Mouse (Mus musculus) limb, embryonic 13.5 days (tissue): ENCODE measurements around the gene Ctdsp2. TPM values are rescaled to one million over a fixed set of nuclear protein-coding genes. Genes with fewer than 3 reads are reported as not detected.
A peak's percentile ranks its signal among the peaks of the same experiment; 100 is the strongest.

Source experiments
- ATAC-seq: fragments of 200-750 bp; cut with Nextera tagmentation; 2 replicates; pipeline ENCODE4 v1.8.0; 2017; ENCODE audit warnings: low read depth, moderate number of reproducible peaks, moderate TSS enrichment; ENCODE audit not compliant: low FRiP score
- H3K27ac ChIP-seq: fragments of 300-500 bp; sonication (generic); 2 replicates; pipeline ENCODE4 v1.5.1; 2015; ENCODE audit warnings: inconsistent platforms, mild to moderate bottlenecking, moderate library complexity
- H3K27me3 ChIP-seq: fragments of 300-500 bp; sonication (generic); 2 replicates; pipeline ENCODE4 v1.6.1; 2015; ENCODE audit warnings: mild to moderate bottlenecking, inconsistent platforms
- H3K36me3 ChIP-seq: fragments of 300-500 bp; sonication (generic); 2 replicates; pipeline ENCODE4 v1.6.1; 2015; ENCODE audit warnings: inconsistent platforms, mild to moderate bottlenecking, moderate library complexity
- H3K4me1 ChIP-seq: fragments of 300-500 bp; sonication (generic); 2 replicates; pipeline ENCODE4 v1.6.1; 2015; ENCODE audit warnings: inconsistent platforms
- H3K4me2 ChIP-seq: fragments of 300-500 bp; sonication (generic); replicated peaks from 2 replicates; pipeline ENCODE4 v1.6.1; 2015; ENCODE audit warnings: inconsistent platforms, mild to moderate bottlenecking, moderate library complexity
- H3K4me3 ChIP-seq: fragments of 300-500 bp; sonication (generic); 2 replicates; pipeline ENCODE4 v1.5.1; 2015; ENCODE audit warnings: moderate library complexity, mild to moderate bottlenecking, inconsistent platforms
- H3K9ac ChIP-seq: fragments of 300-500 bp; sonication (generic); 2 replicates; pipeline ENCODE4 v1.6.1; 2015; ENCODE audit warnings: mild to moderate bottlenecking, inconsistent platforms
- H3K9me3 ChIP-seq: fragments of 300-500 bp; sonication (generic); 2 replicates; pipeline ENCODE4 v1.6.1; 2016; ENCODE audit warnings: inconsistent platforms
- WGBS: fragments of 180-500 bp; shearing (Covaris S2); methylation state at CpG from one replicate; pipeline ENCODE4 v1.1.7; 2015; 5-methylcytosine and 5-hydroxymethylcytosine counted together
- polyA plus RNA-seq: library from polyadenylated mRNA; unstranded; fragments of >200 nt; fragmentation: Nextera tagmentation; extraction: Ambion mirVana; gene quantifications from 2 replicates; pipeline ENCODE4 v1.2.1, GENCODE M21; 2015

Gene Ctdsp2
- polyA plus RNA-seq, 1 experiment from 2014 or later, result 78.9 TPM

GRCm38 (mm10) chr10:126984189-126985004 lies 5.9 kb downstream of the Ctdsp2 start:
- peaks cover 89% of the 10 kb centered on the region for H3K4me1 ChIP-seq
- ATAC-seq, result no peak
- H3K27ac ChIP-seq, result peak overlapping the region; percentile 67
- H3K4me3 ChIP-seq, result peak overlapping the region; percentile 10
- peak overlapping the region; percentile 99 for H3K9ac ChIP-seq
- no peaks in the 10 kb centered on the region for H3K9me3 ChIP-seq
- WGBS, result 37% methylated on average over 5 of the region's 5 CpGs
- H3K36me3 ChIP-seq, result peaks cover 24% of the 10 kb centered on the region
- H3K27me3 ChIP-seq, result no peaks in the 10 kb centered on the region
- H3K4me2 ChIP-seq, result peak overlapping the region; percentile 99

DNA sequence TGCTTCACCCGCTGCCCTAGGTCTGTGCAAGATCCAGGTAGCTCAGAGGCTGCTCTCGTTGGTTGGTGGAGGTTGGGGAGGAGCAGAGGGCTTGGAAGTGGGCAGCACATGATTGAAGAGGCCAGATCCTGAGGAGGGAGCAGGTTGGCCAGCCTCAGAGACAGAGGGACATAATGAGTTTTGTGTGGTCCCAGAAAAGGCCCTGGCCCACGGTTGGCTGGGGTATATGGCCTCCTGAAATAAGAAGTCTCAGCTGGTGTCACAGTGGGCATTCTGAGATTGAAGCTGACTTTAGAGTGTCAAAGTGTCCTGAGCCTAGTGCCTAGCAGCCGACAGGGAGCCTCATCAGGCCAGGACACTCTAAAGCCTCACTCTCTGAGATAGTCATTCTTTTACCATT lies 6.6 kb downstream of the Ctdsp2 start:
- peak overlapping the region; percentile 99 for H3K4me2 ChIP-seq
- peak overlapping the region; percentile 67; the same call in 1 of the 2 replicates for H3K27ac ChIP-seq
- peak overlapping the region; percentile 10; the same call in 1 of the 2 replicates for H3K4me3 ChIP-seq

GRCm38 (mm10) chr10:126985579-126985978 lies 7.1 kb downstream of the Ctdsp2 start:
- peak overlapping the region; percentile 90; the same call in 1 of the 2 replicates for H3K27ac ChIP-seq
- peak overlapping the region; percentile 99 for H3K4me2 ChIP-seq
- no peak for ATAC-seq
- no peaks in the 10 kb centered on the region for H3K9me3 ChIP-seq
- H3K4me1 ChIP-seq, result peaks cover 99% of the 10 kb centered on the region
- H3K36me3 ChIP-seq, result peaks cover 24% of the 10 kb centered on the region
- 95% methylated on average over 9 of the region's 9 CpGs for WGBS
- no peaks in the 10 kb centered on the region for H3K27me3 ChIP-seq
- H3K4me3 ChIP-seq, result no peak overlapping the region
- H3K9ac ChIP-seq, result 0 out of 2 replicates have a peak overlapping the region, but pooled peaks have one; percentile 58

More for the DNA sequence above, 6.6 kb downstream of the Ctdsp2 start:
- H3K4me1 ChIP-seq, result peaks cover 95% of the 10 kb centered on the region
- ATAC-seq, result no peak
- H3K36me3 ChIP-seq, result peaks cover 24% of the 10 kb centered on the region
- H3K9ac ChIP-seq, result peak overlapping the region; percentile 99; the same call in 1 of the 2 replicates
- 70% methylated on average over 4 of the region's 4 CpGs for WGBS
- no peaks in the 10 kb centered on the region for H3K9me3 ChIP-seq
- H3K27me3 ChIP-seq, result no peaks in the 10 kb centered on the region

GRCm38 (mm10) chr10:126986541-126986961 lies 8.0 kb downstream of the Ctdsp2 start:
- Histone ChIP-seq H3K4me2 (peak overlapping the region; percentile 50), H3K4me1 (peaks cover 99% of the 10 kb centered on the region), H3K9ac (peak overlapping the region; percentile 58), H3K4me3 (peak overlapping the region; percentile 12), H3K27ac (peak overlapping the region; percentile 90), H3K36me3 (peaks cover 31% of the 10 kb centered on the region), H3K9me3 (no peaks in the 10 kb centered on the region), H3K27me3 (no peaks in the 10 kb centered on the region)
- ATAC-seq, result peak; percentile 64
- 42% methylated on average over 4 of the region's 4 CpGs for WGBS

DNA sequence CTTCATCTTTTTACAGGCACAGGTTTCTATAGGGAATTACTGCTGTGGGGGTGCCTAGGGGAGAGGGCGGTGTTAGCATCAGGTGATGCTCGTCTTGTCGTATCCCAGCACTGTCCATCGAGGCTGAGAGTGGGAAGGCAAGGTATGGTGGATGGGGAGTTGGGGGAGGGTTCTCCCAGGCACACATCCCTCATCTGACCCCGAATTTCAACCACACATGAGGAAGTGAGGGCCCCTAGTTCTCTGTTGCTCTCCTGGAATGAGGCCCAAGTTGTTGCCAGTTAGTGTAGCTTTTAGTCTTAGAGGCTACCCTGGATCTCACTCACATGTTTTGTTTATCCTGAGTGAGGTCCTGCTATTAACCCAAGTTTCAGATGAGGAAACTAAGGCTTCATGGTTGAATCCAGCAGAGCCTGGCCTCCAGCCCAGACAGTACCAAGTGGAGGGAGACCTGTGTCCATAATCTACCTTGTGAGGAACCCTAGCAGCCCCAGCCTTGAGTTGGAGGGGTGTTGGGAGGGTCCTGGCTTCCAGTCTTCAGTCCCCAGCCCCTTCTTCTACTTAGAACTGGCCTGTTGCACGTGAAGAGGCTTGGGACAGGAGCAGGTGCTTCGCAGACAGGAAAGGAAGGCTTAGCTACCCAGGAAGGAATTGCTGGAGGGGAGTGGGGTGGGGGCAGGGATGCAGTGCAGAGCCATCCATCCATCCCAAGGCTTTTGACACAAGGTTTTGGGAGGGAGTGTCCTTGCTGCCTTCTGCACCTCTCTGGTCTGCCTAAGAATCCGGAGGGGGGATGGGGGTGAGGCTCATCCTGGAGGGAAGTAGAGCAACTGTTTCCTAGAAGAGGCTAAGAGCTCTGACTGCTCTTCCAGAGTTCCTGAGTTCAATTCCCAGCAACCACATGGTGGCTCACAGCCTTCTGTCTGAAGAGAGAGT lies 8.9 kb downstream of the Ctdsp2 start:
- Histone ChIP-seq H3K27me3 (no peaks in the 10 kb centered on the region), H3K9ac (peak overlapping the region; percentile 58), H3K4me1 (peaks cover 91% of the 10 kb centered on the region), H3K4me3 (no peak overlapping the region), H3K4me2 (peak overlapping the region; percentile 50), H3K27ac (peak overlapping the region; percentile 90), H3K36me3 (peaks cover 38% of the 10 kb centered on the region), H3K9me3 (no peaks in the 10 kb centered on the region)
- 48% methylated on average over 8 of the region's 8 CpGs for WGBS
- ATAC-seq, result no peak

GRCm38 (mm10) chr10:126988513-126989165 lies 10.1 kb downstream of the Ctdsp2 start:
- Histone ChIP-seq H3K9me3 (no peaks in the 10 kb centered on the region), H3K27ac (peak overlapping the region; percentile 22; the same call in 1 of the 2 replicates), H3K4me1 (peaks cover 79% of the 10 kb centered on the region), H3K36me3 (peaks cover 44% of the 10 kb centered on the region), H3K4me2 (no peak overlapping the region), H3K27me3 (no peaks in the 10 kb centered on the region), H3K4me3 (no peak overlapping the region), H3K9ac (peak overlapping the region; percentile 19; the same call in 1 of the 2 replicates)
- ATAC-seq, result no peak
- 53% methylated on average over 5 of the region's 5 CpGs for WGBS

DNA sequence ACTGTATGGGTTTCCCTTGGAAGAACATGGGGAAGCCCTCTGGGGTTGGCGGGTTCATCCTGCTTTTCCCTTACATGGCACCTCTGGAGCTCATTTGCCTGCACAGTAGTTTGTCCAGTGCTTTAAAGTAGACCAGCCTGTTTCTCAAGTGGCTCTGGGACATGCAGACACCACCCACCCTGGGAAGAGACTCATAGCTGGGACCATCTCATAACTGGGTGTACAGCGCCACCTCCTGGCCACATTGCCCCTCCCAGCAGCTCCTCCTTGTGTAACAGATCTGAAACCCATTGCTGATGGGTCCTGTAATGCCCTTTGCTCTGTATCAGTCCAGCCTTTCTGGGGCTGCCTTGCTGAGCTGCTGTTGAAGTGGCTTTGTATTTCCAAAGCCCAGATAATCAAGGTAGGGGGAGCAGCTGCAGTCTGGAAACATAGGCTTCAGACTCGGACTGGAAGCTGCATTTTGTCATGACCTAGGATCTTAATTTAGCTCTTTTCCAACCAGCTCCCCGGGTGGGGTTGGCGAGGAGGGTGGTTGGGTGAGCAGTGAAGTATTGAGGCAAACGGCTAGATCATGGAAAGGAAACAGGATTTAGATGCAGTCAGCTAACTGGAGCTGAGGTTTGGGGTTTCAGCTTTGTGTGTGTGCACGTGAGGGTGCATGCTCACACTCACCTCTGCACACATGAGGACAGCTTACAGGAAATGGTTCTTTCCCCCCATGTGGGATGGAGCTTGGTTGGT lies 12.0 kb downstream of the Ctdsp2 start:
- 58% methylated on average over 7 of the region's 7 CpGs for WGBS
- no peak overlapping the region for H3K4me2 ChIP-seq
- H3K9ac ChIP-seq, result peak overlapping the region; percentile 43; the same call in 1 of the 2 replicates
- peaks cover 60% of the 10 kb centered on the region for H3K4me1 ChIP-seq
- H3K27me3 ChIP-seq, result no peaks in the 10 kb centered on the region
- no peaks in the 10 kb centered on the region for H3K9me3 ChIP-seq
- no peak overlapping the region for H3K4me3 ChIP-seq
- peak; percentile 71 for ATAC-seq
- H3K27ac ChIP-seq, result peak overlapping the region; percentile 61; the same call in 1 of the 2 replicates
- peaks cover 54% of the 10 kb centered on the region for H3K36me3 ChIP-seq

DNA sequence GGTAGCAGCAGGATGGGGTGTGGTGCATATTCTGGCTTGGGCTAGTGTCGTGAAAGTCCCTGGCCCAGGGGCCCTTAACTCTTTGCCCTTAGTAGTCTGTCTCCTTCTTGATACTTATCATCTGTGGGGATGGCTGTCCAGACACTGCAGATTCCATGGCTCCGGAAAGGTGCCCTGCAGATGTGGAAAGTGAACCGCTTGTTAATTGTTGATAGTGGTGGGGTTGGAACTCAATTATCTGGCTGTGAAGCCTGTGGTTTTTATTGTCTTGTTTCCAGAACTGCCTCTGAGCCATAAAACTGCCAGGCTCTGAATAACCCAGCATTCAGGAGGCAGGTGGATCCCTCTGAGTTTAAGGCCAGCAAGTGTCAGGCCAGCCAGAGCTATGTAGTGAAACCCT lies 13.2 kb downstream of the Ctdsp2 start:
- Histone ChIP-seq H3K9me3 (no peaks in the 10 kb centered on the region), H3K27me3 (no peaks in the 10 kb centered on the region), H3K36me3 (peaks cover 62% of the 10 kb centered on the region), H3K27ac (no peak overlapping the region), H3K4me1 (peaks cover 48% of the 10 kb centered on the region), H3K4me2 (no peak overlapping the region), H3K9ac (no peak overlapping the region), H3K4me3 (no peak overlapping the region)
- WGBS, result 27% methylated on average over 3 of the region's 3 CpGs
- no peak for ATAC-seq

DNA sequence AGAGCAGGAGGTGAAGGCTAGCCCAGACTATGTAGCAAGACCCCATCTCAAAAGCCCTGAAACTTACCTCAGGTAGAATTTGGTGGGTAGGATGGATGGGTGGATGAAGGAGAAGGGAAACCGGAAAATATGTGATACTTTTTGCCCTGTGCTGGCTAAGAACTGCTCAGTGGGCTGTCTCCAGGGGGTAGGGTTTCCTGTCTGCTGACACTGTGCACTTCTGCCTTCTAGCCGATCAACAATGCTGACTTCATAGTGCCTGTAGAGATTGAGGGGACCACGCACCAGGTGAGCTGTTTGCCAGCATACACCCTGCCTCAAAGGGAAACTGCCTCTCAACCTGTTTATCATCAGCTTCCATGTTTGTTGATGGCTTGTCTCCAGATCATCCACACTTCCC lies 15.1 kb downstream of the Ctdsp2 start:
- no peak overlapping the region for H3K4me2 ChIP-seq
- no peaks in the 10 kb centered on the region for H3K27me3 ChIP-seq
- 90% methylated on average over 3 of the region's 3 CpGs for WGBS
- H3K36me3 ChIP-seq, result peaks cover 73% of the 10 kb centered on the region
- no peak overlapping the region for H3K9ac ChIP-seq
- H3K4me3 ChIP-seq, result no peak overlapping the region
- no peak overlapping the region for H3K27ac ChIP-seq
- peaks cover 29% of the 10 kb centered on the region for H3K4me1 ChIP-seq
- no peaks in the 10 kb centered on the region for H3K9me3 ChIP-seq
- ATAC-seq, result no peak

DNA sequence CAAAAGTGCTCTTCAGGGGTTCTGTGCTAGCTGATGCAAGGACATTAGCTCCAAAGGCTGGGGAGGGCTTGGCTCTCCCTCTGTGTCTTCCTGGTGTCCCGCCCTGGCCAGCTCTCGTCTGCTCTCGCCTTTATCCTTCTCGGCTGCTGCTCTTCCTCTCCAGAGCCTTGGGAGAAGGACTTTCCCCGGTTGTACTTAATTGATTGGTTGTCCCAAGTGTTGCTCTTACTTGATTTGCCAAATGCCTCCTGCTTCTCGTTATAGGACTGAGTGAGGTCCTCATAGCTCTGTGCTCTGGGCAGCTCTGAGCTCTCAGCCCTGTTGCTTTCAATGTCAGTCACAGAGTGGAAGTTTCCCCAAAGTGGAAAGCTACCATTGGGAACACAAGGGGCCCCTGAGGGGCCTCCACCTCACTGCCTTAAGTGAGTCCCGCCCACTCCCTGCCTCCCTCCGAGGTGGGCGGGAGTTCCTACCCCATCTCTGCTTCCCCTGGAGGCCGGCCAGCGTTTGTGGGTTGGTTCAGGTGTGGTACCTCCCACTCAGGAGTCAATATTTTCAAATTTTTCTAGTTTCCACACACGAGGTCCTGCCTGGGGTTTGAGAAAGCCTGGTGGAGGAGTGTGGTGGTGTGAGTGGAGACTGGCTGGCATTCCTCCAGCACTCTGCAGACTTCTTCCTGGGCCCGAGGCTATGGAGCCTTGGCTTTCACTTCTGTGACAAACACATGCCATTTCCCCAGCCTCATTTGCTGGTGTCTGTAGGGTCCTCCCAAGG lies 19.0 kb downstream of the Ctdsp2 start:
- no peak for ATAC-seq
- Histone ChIP-seq H3K4me2 (no peak overlapping the region), H3K9me3 (no peaks in the 10 kb centered on the region), H3K27ac (no peak overlapping the region), H3K27me3 (no peaks in the 10 kb centered on the region), H3K9ac (no peak overlapping the region), H3K4me1 (no peaks in the 10 kb centered on the region), H3K4me3 (no peak overlapping the region), H3K36me3 (peaks cover 74% of the 10 kb centered on the region)
- WGBS, result 63% methylated on average over 13 of the region's 13 CpGs
